Mouse (Mus musculus): ENCODE data around the gene Mypn.
A peak's percentile ranks its signal among the peaks of the same experiment; 100 is the strongest.

Gene Mypn

GRCm38 (mm10) chr10:63199008-63199407 lies 4.7 kb downstream of the Mypn start:
- DNase-seq (ENCODE audit: low read depth): no peak

GRCm38 (mm10) chr10:63192736-63193135 lies 11.0 kb downstream of the Mypn start:
- no peak for DNase-seq (ENCODE audit: low read depth)

GRCm38 (mm10) chr10:63192276-63192675 lies 11.5 kb downstream of the Mypn start:
- no peak for DNase-seq (ENCODE audit: low read depth)

- DNase-seq (ENCODE audit: low read depth): no peak
Observed at GRCm38 (mm10) chr10:63184451-63184850, 19.3 kb downstream of the Mypn start.

GRCm38 (mm10) chr10:63182177-63182768 lies 21.5 kb downstream of the Mypn start:
- DNase-seq (ENCODE audit: low read depth): no peak

GRCm38 (mm10) chr10:63181166-63181565 lies 22.6 kb downstream of the Mypn start:
- DNase-seq (ENCODE audit: low read depth): no peak

- DNase-seq (ENCODE audit: low read depth): no peak
Observed at GRCm38 (mm10) chr10:63179524-63179923, 24.2 kb downstream of the Mypn start.

- DNase-seq (ENCODE audit: low read depth): no peak
Observed at GRCm38 (mm10) chr10:63178318-63178717, 25.4 kb downstream of the Mypn start.

GRCm38 (mm10) chr10:63177286-63178140 lies 26.2 kb downstream of the Mypn start:
- DNase-seq (ENCODE audit: low read depth): peak; percentile 22

- DNase-seq (ENCODE audit: low read depth): no peak
Observed at GRCm38 (mm10) chr10:63176471-63176931, 27.3 kb downstream of the Mypn start.

- DNase-seq (ENCODE audit: low read depth): no peak
Observed at GRCm38 (mm10) chr10:63172089-63172488, 31.7 kb downstream of the Mypn start.

GRCm38 (mm10) chr10:63169503-63169902 lies 34.2 kb downstream of the Mypn start:
- DNase-seq (ENCODE audit: low read depth): no peak

- no peak for DNase-seq (ENCODE audit: low read depth)
Observed at GRCm38 (mm10) chr10:63168124-63168523, 35.6 kb downstream of the Mypn start.

GRCm38 (mm10) chr10:63167241-63167995 lies 36.3 kb downstream of the Mypn start:
- no peak for DNase-seq (ENCODE audit: low read depth)

GRCm38 (mm10) chr10:63165752-63166412 lies 37.9 kb downstream of the Mypn start:
- DNase-seq (ENCODE audit: low read depth): no peak

GRCm38 (mm10) chr10:63161240-63161639 lies 42.5 kb downstream of the Mypn start:
- no peak for DNase-seq (ENCODE audit: low read depth)

GRCm38 (mm10) chr10:63160671-63161070 lies 43.1 kb downstream of the Mypn start:
- no peak for DNase-seq (ENCODE audit: low read depth)

GRCm38 (mm10) chr10:63158191-63158590 lies 45.6 kb downstream of the Mypn start:
- DNase-seq (ENCODE audit: low read depth): no peak

GRCm38 (mm10) chr10:63157491-63157890 lies 46.3 kb downstream of the Mypn start:
- DNase-seq (ENCODE audit: low read depth): no peak

GRCm38 (mm10) chr10:63156919-63157318 lies 46.8 kb downstream of the Mypn start:
- no peak for DNase-seq (ENCODE audit: low read depth)

- no peak for DNase-seq (ENCODE audit: low read depth)
Observed at GRCm38 (mm10) chr10:63156351-63156750, 47.4 kb downstream of the Mypn start.

All from fibroblast of lung, adult 2 months (primary cell).